Comparison of ENCODE assay signal across 19 mouse cellular contexts in the genomic region with DNA sequence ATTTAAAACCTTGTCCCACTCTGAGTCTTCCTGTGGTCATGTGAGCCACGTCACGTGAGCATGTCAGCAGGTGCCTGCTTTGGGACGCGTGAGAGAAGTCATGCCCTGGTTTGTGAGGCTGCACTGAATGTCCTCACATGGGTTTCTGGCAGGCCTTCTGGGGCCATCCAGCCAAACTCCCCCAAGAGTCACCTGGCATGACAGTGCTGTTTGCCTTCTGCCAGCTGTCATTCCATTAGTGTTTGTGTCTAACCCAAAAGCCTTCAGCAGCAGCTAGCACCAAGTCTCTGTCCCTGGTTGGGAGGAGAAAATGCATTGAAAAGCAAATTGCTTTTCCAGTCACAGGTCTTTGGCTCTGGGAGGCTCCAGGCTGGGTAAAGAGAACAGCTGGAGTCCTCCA. TPM values are rescaled to one million over a fixed set of nuclear protein-coding genes. Genes with fewer than 3 reads are reported as not detected.
DNase-seq lines count a peak whose midpoint lies in the region; ATAC-seq and TF ChIP-seq lines count a peak whose summit lies in the region.
"Had no signal": no experiment of that assay in that cellular context is flagged by ENCODE, and none has a peak within 500 bp of the region (broad histone marks: within the 10 kb centered on the region; RNA-seq: fewer than 3 reads in every experiment).

No protein-coding gene starts in this region.

- H3K4me3 ChIP-seq in hindbrain, postnatal 0 days (ENCODE audit: low read length), result no peak overlapping the region
- H3K4me3 ChIP-seq in hindbrain, embryonic 10.5 days, result no peak overlapping the region
- no peak overlapping the region for H3K4me3 ChIP-seq in stomach, postnatal 0 days (ENCODE audit: low read depth, low read length)
- H3K4me3 ChIP-seq: embryonic facial prominence, embryonic 13.5 days; forebrain, embryonic 12.5 days; hindbrain, embryonic 12.5 days; megakaryocyte, embryonic 14.5 days had no signal

- 55% methylated on average over 4 of the region's 4 CpGs for WGBS in hindbrain, postnatal 0 days
- 92% methylated on average over 4 of the region's 4 CpGs for WGBS in hindbrain, embryonic 10.5 days
- 91% methylated on average over 4 of the region's 4 CpGs for WGBS in stomach, postnatal 0 days

- H3K4me2 ChIP-seq in hindbrain, postnatal 0 days (ENCODE audit: low read depth, low read length), result no peak overlapping the region
- H3K4me2 ChIP-seq in stomach, postnatal 0 days (replicated peaks; ENCODE audit: low read depth), result no peak overlapping the region
- H3K4me2 ChIP-seq: embryonic facial prominence, embryonic 13.5 days; forebrain, embryonic 12.5 days; hindbrain, embryonic 12.5 days; lung, embryonic 14.5 days had no signal

- TF ChIP-seq CTCF in hindbrain, postnatal 0 days (IDR thresholded peaks at IDR 0.05; ENCODE audit: low read depth), result no peak
- TF ChIP-seq CTCF in stomach, postnatal 0 days (IDR thresholded peaks at IDR 0.05; ENCODE audit: low read depth), result no peak

- H3K27ac ChIP-seq in hindbrain, postnatal 0 days, result no peak overlapping the region
- H3K27ac ChIP-seq in hindbrain, embryonic 10.5 days, result no peak overlapping the region
- 0 out of 2 replicates have a peak overlapping the region, but pooled peaks have one; percentile 40 for H3K27ac ChIP-seq in stomach, postnatal 0 days (replicated peaks)
- H3K27ac ChIP-seq: embryonic facial prominence, embryonic 13.5 days; forebrain, embryonic 12.5 days; hindbrain, embryonic 12.5 days had no signal

- TF ChIP-seq EP300 in stomach, postnatal 0 days (optimal IDR thresholded peaks at IDR 0.05), result no peak

- DNase-seq in hindbrain, postnatal 0 days (ENCODE audit: low spot score), result no peak
- DNase-seq in hindbrain, embryonic 10.5 days (ENCODE audit: low spot score), result no peak
- peak; percentile 55 for DNase-seq in cerebellum, adult 8-10 months
- peak; percentile 19 for DNase-seq in gastrocnemius, postnatal 10 days
- no peak for DNase-seq in stomach, postnatal 0 days (ENCODE audit: low spot score)
- DNase-seq: adrenal gland, adult 8-10 months; kidney, adult 11 months; kidney, postnatal 4 days; lung, embryonic 14.5 days; thymus, postnatal 36 days had no signal

- no peaks in the 10 kb centered on the region for H3K27me3 ChIP-seq in hindbrain, postnatal 0 days (ENCODE audit: insufficient read depth, low read length)
- H3K27me3 ChIP-seq in hindbrain, embryonic 10.5 days (ENCODE audit: insufficient read depth, poor library complexity, severe bottlenecking), result no peaks in the 10 kb centered on the region
- no peaks in the 10 kb centered on the region for H3K27me3 ChIP-seq in stomach, postnatal 0 days (ENCODE audit: control insufficient read depth, insufficient read depth, low read length)
- H3K27me3 ChIP-seq: forebrain, embryonic 12.5 days had no signal

- H3K36me3 ChIP-seq in hindbrain, postnatal 0 days (ENCODE audit: insufficient read depth, low read length), result no peaks in the 10 kb centered on the region
- H3K36me3 ChIP-seq in hindbrain, embryonic 10.5 days, result no peaks in the 10 kb centered on the region
- no peaks in the 10 kb centered on the region for H3K36me3 ChIP-seq in stomach, postnatal 0 days (ENCODE audit: control insufficient read depth, insufficient read depth, low read length)
- H3K36me3 ChIP-seq: embryonic facial prominence, embryonic 13.5 days; forebrain, embryonic 12.5 days; hindbrain, embryonic 12.5 days had no signal

- 0 out of 2 replicates have a peak, but pooled peaks cover 6% of the 10 kb centered on the region for H3K4me1 ChIP-seq in hindbrain, postnatal 0 days (ENCODE audit: insufficient read depth, low read length)
- H3K4me1 ChIP-seq in hindbrain, embryonic 10.5 days (replicated peaks), result no peaks in the 10 kb centered on the region; the same call in 1 of the 2 replicates
- H3K4me1 ChIP-seq in stomach, postnatal 0 days (replicated peaks; ENCODE audit: control insufficient read depth, insufficient read depth), result no peaks in the 10 kb centered on the region
- H3K4me1 ChIP-seq: hindbrain, embryonic 12.5 days; megakaryocyte, embryonic 14.5 days had no signal

- no peak overlapping the region for H3K9ac ChIP-seq in hindbrain, postnatal 0 days (replicated peaks; ENCODE audit: low read length)
- H3K9ac ChIP-seq in stomach, postnatal 0 days (ENCODE audit: low read length), result no peak overlapping the region
- H3K9ac ChIP-seq: embryonic facial prominence, embryonic 13.5 days; forebrain, embryonic 12.5 days; hindbrain, embryonic 12.5 days; lung, embryonic 14.5 days had no signal

- H3K9me3 ChIP-seq in hindbrain, postnatal 0 days (ENCODE audit: low read length), result no peaks in the 10 kb centered on the region
- H3K9me3 ChIP-seq in hindbrain, embryonic 10.5 days, result no peaks in the 10 kb centered on the region
- H3K9me3 ChIP-seq in stomach, postnatal 0 days (ENCODE audit: control insufficient read depth, low read length), result no peaks in the 10 kb centered on the region
- H3K9me3 ChIP-seq: forebrain, embryonic 12.5 days; hindbrain, embryonic 12.5 days had no signal

- 0 out of 2 replicates have a peak, but pooled peaks have one; percentile 12 for ATAC-seq in hindbrain, postnatal 0 days
- ATAC-seq in stomach, postnatal 0 days (ENCODE audit: low FRiP score, low TSS enrichment), result no peak
- no peak for ATAC-seq in megakaryocyte, adult 5-6 weeks (ENCODE audit: poor library complexity, severe bottlenecking)
- no peak for ATAC-seq in CD4-positive, CD25-positive, alpha-beta regulatory T cell, adult 4 months

RNA-seq across cellular contexts. Expression of a gene that starts 50.0 kb away (rescaled TPM):
- total RNA-seq in hindbrain, postnatal 0 days (2014; rRNA removed), result not detected in 2 replicates
- polyA plus RNA-seq in hindbrain, postnatal 0 days (2015; fragmentation: Nextera tagmentation; extraction: Ambion mirVana), result not detected in 2 replicates
- polyA plus RNA-seq in hindbrain, embryonic 10.5 days (2016; fragmentation: Nextera tagmentation; extraction: Ambion mirVana), result not detected in 2 replicates
- not detected for total RNA-seq in gastrocnemius, postnatal 10 days (2021)
- not detected in 2 replicates for polyA plus RNA-seq in stomach, postnatal 0 days (2015; fragmentation: Nextera tagmentation; extraction: Ambion mirVana)
- not detected in 2 replicates for total RNA-seq in megakaryocyte, adult 5-6 weeks (2015)
- not detected in 2 replicates for total RNA-seq in megakaryocyte, adult 5-6 weeks (2017)
- polyA plus RNA-seq in CD4-positive, CD25-positive, alpha-beta regulatory T cell, adult 4 months (2017; shearing (Covaris generic)), result not detected
- total RNA-seq: adrenal gland, adult 8-10 months; gastrocnemius, postnatal 36 days; monocyte, adult 5-6 weeks; neutrophil, adult 5-6 weeks had no signal
- polyA plus RNA-seq: embryonic facial prominence, embryonic 13.5 days; forebrain, embryonic 12.5 days; hindbrain, embryonic 12.5 days; lung, embryonic 14.5 days had no signal

Comparison
In these comparisons a context has a peak if more than half of its experiments do, and no peak if none do; other contexts are left out.
1. DNase-seq: peak in cerebellum, adult 8-10 months (single experiment) and gastrocnemius, postnatal 10 days (single experiment); none in hindbrain, postnatal 0 days (single experiment), hindbrain, embryonic 10.5 days (single experiment) and stomach, postnatal 0 days (single experiment).